Mouse (Mus musculus): ENCODE measurements around the gene Msantd2. TPM values are rescaled to one million over a fixed set of nuclear protein-coding genes. Genes with fewer than 3 reads are reported as not detected.

The Msantd2 gene
- polyA plus RNA-seq (2015; fragmentation: Nextera tagmentation; extraction: Ambion mirVana), result 27.6 and 30.7 TPM in 2 replicates

DNA sequence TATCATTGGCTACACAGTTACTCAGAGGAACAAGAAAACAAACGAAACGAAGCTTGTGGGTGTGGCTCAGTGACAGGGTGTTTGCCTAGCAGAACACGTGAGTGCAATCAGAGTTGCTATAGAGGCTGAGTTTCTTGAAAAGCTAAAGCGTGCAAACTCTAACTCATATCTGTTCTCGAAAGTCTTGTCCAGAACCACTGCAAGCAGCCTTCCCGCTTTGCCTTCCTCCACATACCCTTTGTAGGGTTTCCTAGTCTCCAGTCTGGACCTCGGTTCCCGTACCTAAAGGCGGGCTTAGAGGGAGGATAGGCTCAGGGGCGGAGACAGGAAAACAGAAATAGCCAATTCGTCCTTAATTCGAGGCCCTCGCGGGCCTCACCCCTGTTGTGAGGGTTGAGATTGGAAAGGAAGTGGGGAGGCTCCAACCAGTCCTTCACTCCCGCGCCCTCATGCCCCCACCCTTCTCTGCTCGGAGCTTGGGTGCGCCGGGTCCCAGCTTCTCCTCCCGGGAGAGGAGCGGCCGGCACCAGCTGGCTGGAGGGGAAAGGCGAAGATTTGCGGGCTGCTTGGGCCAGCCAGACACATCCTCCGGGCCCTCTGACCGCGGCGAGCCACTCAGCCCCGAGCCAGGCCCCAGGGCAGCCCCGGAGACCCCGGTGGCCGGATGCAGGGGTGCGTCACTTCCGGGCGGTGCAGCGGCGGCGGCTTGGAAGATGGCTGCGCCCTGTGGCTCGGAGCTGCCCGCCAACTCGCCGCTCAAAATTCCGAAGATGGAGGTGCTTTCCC is at the start of gene Msantd2:
TSS of gene Msantd2 (plus strand) at position 709 of the 786 bp plus-strand sequence.
- no peaks in the 10 kb centered on the region for H3K27me3 ChIP-seq (replicated peaks)
- H3K4me3 ChIP-seq (replicated peaks), result peak within 1 kb of the TSS; percentile 95
- H3K9ac ChIP-seq (replicated peaks), result peak within 1 kb of the TSS; percentile 91
- H3K27ac ChIP-seq (replicated peaks), result peak within 1 kb of the TSS; percentile 97
- no peaks in the 10 kb centered on the region for H3K36me3 ChIP-seq
- ATAC-seq (ENCODE audit: low FRiP score), result peak; percentile 98
- under 1% methylated on average over 37 of the region's 44 CpGs for WGBS
- H3K9me3 ChIP-seq (replicated peaks), result no peaks in the 10 kb centered on the region
- H3K4me2 ChIP-seq, result peak within 1 kb of the TSS; percentile 93
- peaks cover 28% of the 10 kb centered on the region for H3K4me1 ChIP-seq

- Histone ChIP-seq H3K27me3 (replicated peaks) (peaks cover 28% of the 10 kb centered on the region), H3K36me3 (no peaks in the 10 kb centered on the region), H3K4me2 (no peak overlapping the region), H3K4me1 (peaks cover 37% of the 10 kb centered on the region), H3K9ac (replicated peaks) (no peak overlapping the region), H3K4me3 (replicated peaks) (no peak overlapping the region), H3K9me3 (replicated peaks) (no peaks in the 10 kb centered on the region), H3K27ac (replicated peaks) (no peak overlapping the region)
- no peak for ATAC-seq (ENCODE audit: low FRiP score)
- 4% methylated on average over 5 of the region's 5 CpGs for WGBS
Observed at GRCm38 (mm10) chr9:37452401-37452800, 36.7 kb upstream of the Msantd2 start.

GRCm38 (mm10) chr9:37453328-37453727 is 35.8 kb upstream of the Msantd2 start:
- WGBS, result 29% methylated on average over 4 of the region's 4 CpGs
- Histone ChIP-seq H3K4me2 (no peak overlapping the region), H3K4me1 (peaks cover 44% of the 10 kb centered on the region), H3K27me3 (replicated peaks) (peaks cover 29% of the 10 kb centered on the region), H3K36me3 (no peaks in the 10 kb centered on the region), H3K4me3 (replicated peaks) (no peak overlapping the region), H3K9me3 (replicated peaks) (no peaks in the 10 kb centered on the region), H3K27ac (replicated peaks) (no peak overlapping the region), H3K9ac (replicated peaks) (no peak overlapping the region)
- no peak for ATAC-seq (ENCODE audit: low FRiP score)

DNA sequence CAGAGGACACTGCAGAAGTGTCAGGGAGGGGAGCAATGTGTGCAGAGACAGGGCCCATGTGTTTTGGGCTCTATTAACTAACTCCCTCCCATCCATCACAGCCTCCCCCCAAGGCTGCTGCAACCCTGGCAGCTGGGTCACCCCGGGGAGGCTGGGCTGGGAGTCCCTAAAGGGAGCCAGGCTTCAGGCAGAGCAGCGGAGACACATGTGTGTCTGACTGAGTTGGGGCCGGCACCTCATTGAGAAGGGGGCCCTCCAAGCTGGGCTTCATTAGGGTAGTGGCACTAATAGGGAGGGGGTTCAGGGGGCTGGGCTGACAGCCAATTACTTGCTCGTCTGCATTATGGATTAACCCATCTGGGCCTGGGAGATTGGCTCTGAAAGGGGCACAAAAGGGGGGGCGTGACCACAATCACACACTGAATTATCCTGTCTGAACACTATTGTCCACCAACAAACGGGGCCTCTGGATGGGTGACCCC is 35.1 kb upstream of the Msantd2 start:
- Histone ChIP-seq H3K9me3 (replicated peaks) (no peaks in the 10 kb centered on the region), H3K36me3 (no peaks in the 10 kb centered on the region), H3K27ac (replicated peaks) (no peak overlapping the region), H3K4me1 (peaks cover 50% of the 10 kb centered on the region), H3K4me3 (replicated peaks) (no peak overlapping the region), H3K27me3 (replicated peaks) (peaks cover 26% of the 10 kb centered on the region), H3K4me2 (no peak overlapping the region), H3K9ac (replicated peaks) (no peak overlapping the region)
- ATAC-seq (ENCODE audit: low FRiP score), result peak; percentile 14; the same call in 1 of the 2 replicates
- WGBS, result 4% methylated on average over 6 of the region's 6 CpGs

- H3K36me3 ChIP-seq, result no peaks in the 10 kb centered on the region
- peaks cover 59% of the 10 kb centered on the region for H3K4me1 ChIP-seq
- H3K27ac ChIP-seq (replicated peaks), result no peak overlapping the region
- H3K4me2 ChIP-seq, result no peak overlapping the region
- no peak for ATAC-seq (ENCODE audit: low FRiP score)
- H3K4me3 ChIP-seq (replicated peaks), result no peak overlapping the region
- 10% methylated on average over 3 of the region's 3 CpGs for WGBS
- H3K9ac ChIP-seq (replicated peaks), result no peak overlapping the region
- no peaks in the 10 kb centered on the region for H3K9me3 ChIP-seq (replicated peaks)
- peaks cover 22% of the 10 kb centered on the region for H3K27me3 ChIP-seq (replicated peaks)
Observed at GRCm38 (mm10) chr9:37454991-37455390, 34.1 kb upstream of the Msantd2 start.

DNA sequence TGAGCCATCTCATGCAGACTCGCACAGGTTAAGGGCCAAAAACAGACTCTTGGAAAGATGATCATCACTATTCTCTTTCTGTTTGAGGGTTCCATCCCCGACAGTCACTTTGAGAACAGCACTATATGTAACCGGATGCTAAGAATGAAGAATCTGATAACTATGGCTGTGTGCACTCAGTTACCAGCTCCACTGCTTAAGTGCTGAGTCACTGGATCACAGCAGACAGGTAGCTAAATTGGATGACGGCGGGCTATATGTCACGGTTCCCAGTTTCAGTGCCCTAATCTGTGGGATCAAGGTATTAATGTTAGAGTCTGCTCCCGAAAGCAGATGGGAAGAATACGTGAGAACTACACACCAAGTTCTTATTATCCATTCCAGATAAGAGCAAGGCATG is 33.3 kb upstream of the Msantd2 start:
- Histone ChIP-seq H3K9ac (replicated peaks) (0 out of 2 replicates have a peak overlapping the region, but pooled peaks have one; percentile 28), H3K27ac (replicated peaks) (peak overlapping the region; percentile 54; the same call in 1 of the 2 replicates), H3K4me1 (peaks cover 68% of the 10 kb centered on the region), H3K4me3 (replicated peaks) (peak overlapping the region; percentile 27; the same call in 1 of the 2 replicates), H3K36me3 (no peaks in the 10 kb centered on the region), H3K9me3 (replicated peaks) (no peaks in the 10 kb centered on the region), H3K27me3 (replicated peaks) (peaks cover 19% of the 10 kb centered on the region), H3K4me2 (peak overlapping the region; percentile 53)
- ATAC-seq (ENCODE audit: low FRiP score), result no peak
- 2% methylated on average over 8 of the region's 8 CpGs for WGBS

- peak overlapping the region; percentile 27 for H3K4me3 ChIP-seq (replicated peaks)
- ATAC-seq (ENCODE audit: low FRiP score), result peak; percentile 80
- H3K9me3 ChIP-seq (replicated peaks), result no peaks in the 10 kb centered on the region
- under 1% methylated on average over 20 of the region's 20 CpGs for WGBS
- peak overlapping the region; percentile 53 for H3K4me2 ChIP-seq
- H3K9ac ChIP-seq (replicated peaks), result 0 out of 2 replicates have a peak overlapping the region, but pooled peaks have one; percentile 28
- peak overlapping the region; percentile 54 for H3K27ac ChIP-seq (replicated peaks)
- H3K36me3 ChIP-seq, result no peaks in the 10 kb centered on the region
- peaks cover 16% of the 10 kb centered on the region for H3K27me3 ChIP-seq (replicated peaks)
- H3K4me1 ChIP-seq, result peaks cover 71% of the 10 kb centered on the region
Observed at GRCm38 (mm10) chr9:37456481-37456910, 32.6 kb upstream of the Msantd2 start.

DNA sequence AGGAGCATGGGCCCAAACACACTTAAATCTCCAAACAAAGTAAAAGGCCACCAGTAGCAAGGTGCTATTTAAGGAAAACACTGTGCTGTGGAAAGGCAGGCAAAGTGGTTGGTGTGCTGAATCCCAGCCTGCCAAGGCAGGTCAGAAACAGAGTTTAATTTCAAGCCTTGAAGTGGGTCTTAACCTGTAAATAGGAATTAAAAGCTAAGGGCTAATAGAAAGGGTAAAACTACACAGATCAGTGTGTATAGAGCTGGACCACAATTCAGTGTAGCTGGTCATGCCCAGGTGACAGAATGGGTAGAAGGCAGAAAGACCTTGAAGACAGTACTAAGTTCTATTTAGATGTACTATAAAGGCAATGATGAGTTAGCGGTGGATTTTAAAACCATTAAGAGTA is 32.0 kb upstream of the Msantd2 start:
- Histone ChIP-seq H3K36me3 (no peaks in the 10 kb centered on the region), H3K27ac (replicated peaks) (peak overlapping the region; percentile 54), H3K4me2 (peak overlapping the region; percentile 53; the same call in 1 of the 2 replicates), H3K4me3 (replicated peaks) (no peak overlapping the region), H3K9me3 (replicated peaks) (no peaks in the 10 kb centered on the region), H3K27me3 (replicated peaks) (peaks cover 16% of the 10 kb centered on the region), H3K9ac (replicated peaks) (no peak overlapping the region), H3K4me1 (peaks cover 71% of the 10 kb centered on the region)
- ATAC-seq (ENCODE audit: low FRiP score), result no peak
- WGBS, result 25% methylated on average over 1 of the region's 1 CpGs

DNA sequence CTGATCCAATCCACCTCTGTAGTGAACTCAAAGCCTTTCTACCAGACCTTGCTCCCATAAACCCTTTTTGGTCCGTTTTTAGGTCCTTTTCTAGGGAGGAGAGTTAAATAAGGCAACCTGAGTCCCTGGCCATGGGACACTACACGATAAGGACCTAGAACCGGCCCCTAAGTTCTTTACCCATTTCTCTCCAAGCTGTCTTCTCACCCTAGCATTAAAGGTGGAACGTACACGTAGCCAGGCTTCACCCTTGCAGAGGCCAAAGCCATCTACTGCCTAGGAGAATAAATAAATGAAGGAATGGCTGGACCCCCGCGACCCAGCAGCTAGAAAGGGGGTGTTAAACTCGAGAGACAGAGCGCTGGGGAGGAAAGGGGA is 29.5 kb upstream of the Msantd2 start:
- no peaks in the 10 kb centered on the region for H3K36me3 ChIP-seq
- WGBS, result 2% methylated on average over 9 of the region's 9 CpGs
- H3K27me3 ChIP-seq (replicated peaks), result peaks cover 9% of the 10 kb centered on the region; the same call in 1 of the 2 replicates
- no peaks in the 10 kb centered on the region for H3K9me3 ChIP-seq (replicated peaks)
- peak overlapping the region; percentile 99 for H3K4me2 ChIP-seq
- peak overlapping the region; percentile 67 for H3K9ac ChIP-seq (replicated peaks)
- H3K27ac ChIP-seq (replicated peaks), result peak overlapping the region; percentile 79
- peak overlapping the region; percentile 56 for H3K4me3 ChIP-seq (replicated peaks)
- peaks cover 62% of the 10 kb centered on the region for H3K4me1 ChIP-seq
- ATAC-seq (ENCODE audit: low FRiP score), result no peak

- H3K9ac ChIP-seq (replicated peaks), result peak overlapping the region; percentile 67
- peak overlapping the region; percentile 99 for H3K4me2 ChIP-seq
- peak overlapping the region; percentile 56 for H3K4me3 ChIP-seq (replicated peaks)
- no peaks in the 10 kb centered on the region for H3K36me3 ChIP-seq
- H3K9me3 ChIP-seq (replicated peaks), result no peaks in the 10 kb centered on the region
- peak overlapping the region; percentile 79 for H3K27ac ChIP-seq (replicated peaks)
- under 1% methylated on average over 81 of the region's 81 CpGs for WGBS
- ATAC-seq (ENCODE audit: low FRiP score), result peak; percentile 69
- H3K4me1 ChIP-seq, result peaks cover 57% of the 10 kb centered on the region
- peaks cover 6% of the 10 kb centered on the region; the same call in 1 of the 2 replicates for H3K27me3 ChIP-seq (replicated peaks)
Observed at GRCm38 (mm10) chr9:37460043-37460960, 28.8 kb upstream of the Msantd2 start.

- Histone ChIP-seq H3K4me3 (replicated peaks) (peak overlapping the region; percentile 56), H3K27ac (replicated peaks) (peak overlapping the region; percentile 79), H3K4me1 (peaks cover 51% of the 10 kb centered on the region), H3K9ac (replicated peaks) (peak overlapping the region; percentile 67), H3K9me3 (replicated peaks) (no peaks in the 10 kb centered on the region), H3K4me2 (peak overlapping the region; percentile 99), H3K36me3 (no peaks in the 10 kb centered on the region), H3K27me3 (replicated peaks) (peaks cover 6% of the 10 kb centered on the region; the same call in 1 of the 2 replicates)
- ATAC-seq (ENCODE audit: low FRiP score), result no peak
- 5% methylated on average over 5 of the region's 5 CpGs for WGBS
Observed at GRCm38 (mm10) chr9:37460961-37461340, 28.2 kb upstream of the Msantd2 start.

Data from neural tube, embryonic 15.5 days (tissue).